Mouse (Mus musculus) cerebellum, adult 9-10 months (tissue): ENCODE measurements at regions not wholly inside any gene's neighbourhood (a gene's known extent, or its start where the extent isn't known, plus 50 kb on each side); places are given as distances from the start of the nearest gene placed in this dataset.

Experiments used
- DNase-seq: peaks from one replicate; pipeline ENCODE4 v3.0.0; 2022

DNA sequence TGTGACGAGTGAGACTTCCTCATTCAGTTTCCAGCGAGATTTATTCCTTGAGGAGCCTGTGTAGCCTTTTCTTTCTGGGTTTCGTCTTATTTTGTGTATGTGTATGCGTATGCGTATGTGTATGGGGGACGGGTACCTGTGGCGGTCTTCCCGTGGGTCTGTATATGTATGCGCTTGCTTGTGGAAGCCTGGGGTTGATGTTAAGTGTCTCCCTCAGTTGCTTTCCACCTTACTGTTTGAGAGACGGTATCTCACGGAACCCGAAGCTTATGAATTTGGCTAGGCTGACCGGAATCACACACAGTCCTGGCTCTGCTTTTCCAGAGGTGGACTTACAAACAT lies 87.1 kb downstream of the Ankrd50 start:
- DNase-seq: no peak

DNA sequence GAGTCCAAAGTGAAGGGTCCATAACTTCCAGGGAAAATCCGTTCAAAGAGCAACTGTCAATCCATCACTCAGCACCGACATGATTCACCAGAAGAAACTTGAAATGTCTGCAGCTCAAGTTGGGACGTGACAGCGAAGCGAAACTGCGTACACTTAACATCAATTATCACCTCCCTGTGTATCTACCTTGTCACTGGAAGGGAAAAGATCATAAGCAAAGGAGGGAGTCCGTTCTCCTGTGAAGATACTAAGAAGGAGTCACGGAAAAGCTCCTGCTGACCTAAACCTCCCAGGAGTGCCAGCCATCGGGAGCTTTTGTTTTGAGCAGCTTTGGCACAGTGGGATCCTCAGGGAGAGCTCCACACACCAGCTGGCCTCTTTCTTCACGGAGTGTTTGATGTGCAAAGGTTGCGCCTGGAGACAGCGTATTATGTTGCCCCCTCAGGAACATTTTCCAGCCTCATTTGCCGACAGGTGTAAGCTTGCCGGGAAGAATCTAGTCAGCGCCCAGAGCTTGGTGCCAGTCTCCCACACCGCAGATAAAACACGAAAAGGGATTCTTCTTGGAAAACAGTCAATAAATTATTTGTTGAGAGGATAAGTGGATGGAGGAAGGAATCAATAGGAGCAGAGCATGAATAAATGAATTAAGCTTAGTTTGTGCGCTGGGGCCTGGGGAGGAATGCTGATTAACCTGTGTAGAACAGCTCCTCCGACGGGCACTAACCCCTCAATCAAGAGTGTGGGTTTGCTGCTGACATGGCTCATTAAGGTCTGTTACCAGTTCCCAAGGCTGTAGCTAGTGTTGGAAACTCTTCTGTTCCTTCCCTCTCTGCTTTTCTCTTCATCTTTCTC lies 87.7 kb downstream of the Ankrd50 start:
- peak; percentile 8 for DNase-seq

DNA sequence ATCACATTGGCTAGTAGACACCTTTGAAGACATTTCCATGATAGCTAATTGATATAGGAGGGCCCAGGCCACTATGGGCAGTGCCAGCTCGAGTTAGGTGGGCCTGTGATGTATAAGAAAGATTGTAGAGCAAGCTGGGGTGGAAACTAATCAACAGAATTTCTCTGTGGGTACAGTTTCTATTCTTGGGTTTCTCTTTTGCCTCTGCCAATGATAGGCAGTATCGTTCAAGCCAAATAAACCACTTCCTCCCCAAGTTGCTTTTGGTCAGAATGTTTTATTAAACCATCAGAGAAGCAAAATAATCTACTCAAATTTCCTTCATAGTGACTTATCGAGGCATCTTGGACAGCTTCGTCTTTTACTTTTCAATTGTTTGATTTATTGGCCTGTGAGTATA lies 90.3 kb downstream of the Ankrd50 start:
- no peak for DNase-seq

DNA sequence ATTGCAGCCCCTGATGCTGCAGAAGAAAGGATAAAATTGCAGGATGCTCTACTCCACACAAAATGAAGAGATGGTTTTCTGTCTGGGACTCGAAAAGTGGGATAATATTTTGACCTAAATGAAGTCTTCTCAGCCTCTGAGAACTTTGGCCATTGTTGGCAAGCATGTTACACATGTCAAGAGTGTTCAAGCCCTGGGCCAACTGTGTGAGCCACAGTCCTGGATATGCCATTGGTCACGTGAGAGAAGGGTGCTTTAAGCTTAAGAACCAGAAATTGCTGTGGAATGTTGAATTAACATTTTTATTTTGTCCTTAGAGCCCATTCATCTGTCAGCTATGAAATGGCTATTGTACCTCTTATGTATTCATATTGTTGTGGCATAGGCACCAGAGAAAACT lies 95.0 kb downstream of the Ankrd50 start:
- no peak for DNase-seq

DNA sequence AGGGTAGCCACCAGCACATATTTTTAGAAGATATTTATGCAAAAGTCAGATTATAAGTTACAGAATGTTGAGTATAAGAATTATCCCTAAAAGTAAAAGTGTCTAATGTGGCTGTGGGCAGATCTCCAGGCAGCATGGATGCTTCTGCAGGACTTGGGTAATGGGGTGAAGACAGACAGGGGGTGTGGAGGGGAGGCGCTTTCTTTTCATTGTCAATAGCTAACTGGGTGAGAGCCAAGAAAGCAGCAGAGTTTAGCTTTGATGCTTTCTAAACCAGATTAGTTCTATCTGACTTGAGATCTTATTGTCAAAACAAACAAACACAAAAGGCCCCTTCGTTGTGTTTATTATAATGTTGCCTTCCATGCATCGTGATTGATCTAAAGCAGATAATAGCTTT lies 95.7 kb downstream of the Ankrd50 start:
- DNase-seq: no peak

DNA sequence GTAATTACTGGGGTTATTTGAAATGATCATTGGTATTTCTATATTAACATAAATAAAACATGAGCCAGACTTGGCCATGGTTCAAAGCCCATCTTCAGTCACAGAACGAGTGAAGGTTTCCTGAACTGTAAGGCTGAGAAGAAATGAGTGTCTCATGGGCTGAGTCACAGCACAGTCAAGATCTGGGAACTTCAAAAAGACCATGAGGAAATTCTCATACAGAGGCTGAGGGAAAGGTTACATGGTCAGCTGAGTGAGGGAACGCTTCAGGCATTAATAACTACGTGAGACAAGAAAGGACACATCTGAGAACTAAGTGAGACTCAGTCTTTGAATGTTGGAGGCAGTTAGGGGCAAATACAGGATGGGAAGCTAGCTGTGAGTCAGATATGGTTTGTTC lies 101.9 kb downstream of the Ankrd50 start:
- DNase-seq: no peak

DNA sequence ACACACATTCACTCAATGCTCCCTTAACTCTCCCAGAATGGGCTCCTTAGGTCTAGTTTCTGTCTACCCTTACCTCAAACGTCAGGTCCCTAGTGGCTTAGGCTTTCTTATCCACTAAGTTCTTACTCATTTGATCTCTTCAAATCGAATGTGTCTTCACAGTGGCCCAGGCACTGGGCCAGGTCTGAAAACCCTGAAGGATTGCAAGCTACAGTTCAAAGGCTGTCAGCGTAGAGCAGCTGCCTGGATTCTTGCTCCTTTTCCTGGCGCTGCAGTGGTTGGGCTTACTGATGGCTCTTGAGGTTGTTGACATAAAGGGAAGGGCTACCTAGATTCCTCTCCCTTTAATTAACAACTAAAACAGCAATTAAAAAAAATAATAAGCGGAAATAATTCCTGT lies 103.0 kb downstream of the Ankrd50 start:
- DNase-seq: no peak

DNA sequence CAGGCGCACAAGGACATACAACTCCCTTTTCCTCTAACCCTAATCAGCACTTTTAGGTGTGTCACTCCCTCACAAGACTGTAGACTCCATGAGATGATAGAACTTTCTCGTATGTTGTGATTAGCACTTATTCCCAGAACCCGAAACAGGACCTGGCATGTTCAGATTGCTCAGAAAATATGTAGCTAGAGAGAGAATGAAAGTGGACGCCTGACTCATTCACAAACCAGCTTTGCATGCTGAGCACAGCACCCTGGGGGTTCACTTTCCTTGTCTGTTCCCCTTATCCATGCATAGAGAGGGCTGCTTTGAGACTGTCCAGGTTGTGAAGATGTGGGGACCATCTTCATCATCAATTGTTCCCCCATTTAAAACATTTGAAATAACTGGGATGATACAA lies 111.0 kb downstream of the Ankrd50 start:
- no peak for DNase-seq

DNA sequence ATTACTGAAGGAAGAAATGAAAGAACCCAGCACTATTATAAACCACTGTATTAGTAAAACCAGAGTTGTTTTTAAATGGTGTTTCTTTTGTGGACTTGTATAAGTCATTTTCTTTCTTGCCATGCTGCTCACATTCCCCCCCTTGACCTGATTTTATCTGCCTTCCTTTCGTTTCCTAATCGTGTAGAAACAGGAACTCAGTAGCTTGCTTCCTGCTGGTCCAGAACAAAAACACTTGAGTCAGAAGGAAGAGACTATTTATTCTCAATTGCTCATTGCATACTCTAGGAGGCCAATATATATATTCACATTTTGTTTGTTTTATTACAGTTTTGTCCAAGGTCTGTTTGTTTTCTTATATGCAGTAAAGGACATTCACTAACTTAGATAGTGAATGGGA lies 112.9 kb downstream of the Ankrd50 start:
- DNase-seq: no peak

DNA sequence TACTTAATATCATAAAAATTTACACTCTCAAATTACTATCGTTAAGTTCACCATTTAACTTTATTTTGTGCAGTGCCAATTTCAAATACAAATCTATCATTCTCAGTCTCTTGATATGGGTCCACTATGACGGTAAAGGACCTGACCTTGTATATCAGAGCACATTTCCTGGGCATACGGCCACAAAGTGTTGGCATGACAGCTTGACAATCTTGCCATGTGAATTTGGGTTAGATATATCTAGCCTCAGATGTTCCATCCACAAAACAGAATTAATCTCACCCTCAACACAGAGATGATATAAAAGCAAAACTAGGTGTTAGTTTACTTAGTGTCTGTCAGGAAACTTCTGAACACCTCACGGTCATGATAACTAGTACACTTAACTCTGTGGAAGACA lies 120.8 kb downstream of the Ankrd50 start:
- no peak for DNase-seq

DNA sequence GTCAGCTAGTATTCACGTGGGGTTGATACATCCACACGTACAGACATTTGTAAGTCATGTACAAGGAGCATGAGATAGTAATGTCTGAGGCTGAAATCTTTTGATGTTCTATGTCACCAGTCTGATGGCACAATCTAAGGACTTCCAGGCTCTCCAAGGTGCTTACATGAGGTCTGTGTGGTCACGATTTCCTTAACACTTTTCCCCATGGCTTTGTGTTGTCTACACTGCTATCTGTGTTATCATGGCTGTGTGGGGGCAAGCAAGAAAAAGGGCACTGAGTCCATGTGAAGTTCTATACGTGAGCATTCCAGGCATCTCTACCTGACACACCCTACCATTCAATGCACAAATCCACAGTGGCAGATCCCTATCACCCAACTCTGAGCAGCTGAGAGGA lies 123.2 kb downstream of the Ankrd50 start:
- no peak for DNase-seq

DNA sequence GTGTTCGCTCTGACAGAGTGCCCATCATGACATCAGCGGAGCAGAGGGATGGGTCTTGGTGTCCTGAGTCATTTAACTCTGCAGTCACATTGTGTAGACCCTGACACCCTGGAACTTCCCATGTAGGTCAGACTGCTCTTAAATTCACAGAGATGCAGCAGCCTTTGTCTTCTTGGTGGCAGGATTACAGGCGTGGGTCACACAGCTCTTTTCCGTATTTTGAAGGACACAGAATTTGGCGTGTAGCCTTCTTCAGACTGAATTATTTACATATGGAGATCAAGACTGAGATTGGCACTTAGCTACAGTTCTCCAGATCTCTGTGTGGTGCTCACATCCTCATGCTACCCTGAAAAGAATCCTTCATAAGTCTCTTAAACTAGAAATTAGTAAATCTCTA lies 123.7 kb downstream of the Ankrd50 start:
- DNase-seq: no peak

DNA sequence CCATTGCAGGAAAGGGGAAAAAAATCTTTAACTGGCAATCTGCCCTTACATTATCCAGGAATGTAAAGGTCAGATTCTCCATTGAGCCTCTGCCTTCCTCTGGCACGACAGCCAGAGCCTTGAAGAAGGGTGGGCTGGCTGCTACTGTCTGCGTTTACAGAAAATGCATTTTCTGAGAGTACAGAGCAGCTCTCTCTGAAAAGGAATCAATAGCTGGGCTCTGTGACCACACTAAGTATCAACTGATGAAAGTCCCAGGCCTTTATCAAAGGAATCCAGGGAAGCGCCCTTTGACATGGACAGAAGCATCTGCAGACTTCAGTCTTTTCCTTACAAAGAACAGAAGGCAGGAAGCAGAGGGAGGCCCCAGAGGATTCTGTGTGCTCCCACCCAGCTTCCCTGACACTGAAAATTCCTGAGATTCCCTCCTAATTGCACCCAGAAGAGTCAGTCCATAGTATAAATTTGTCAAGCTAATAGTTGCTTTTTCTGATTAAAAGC lies 124.2 kb downstream of the Ankrd50 start:
- DNase-seq: no peak

DNA sequence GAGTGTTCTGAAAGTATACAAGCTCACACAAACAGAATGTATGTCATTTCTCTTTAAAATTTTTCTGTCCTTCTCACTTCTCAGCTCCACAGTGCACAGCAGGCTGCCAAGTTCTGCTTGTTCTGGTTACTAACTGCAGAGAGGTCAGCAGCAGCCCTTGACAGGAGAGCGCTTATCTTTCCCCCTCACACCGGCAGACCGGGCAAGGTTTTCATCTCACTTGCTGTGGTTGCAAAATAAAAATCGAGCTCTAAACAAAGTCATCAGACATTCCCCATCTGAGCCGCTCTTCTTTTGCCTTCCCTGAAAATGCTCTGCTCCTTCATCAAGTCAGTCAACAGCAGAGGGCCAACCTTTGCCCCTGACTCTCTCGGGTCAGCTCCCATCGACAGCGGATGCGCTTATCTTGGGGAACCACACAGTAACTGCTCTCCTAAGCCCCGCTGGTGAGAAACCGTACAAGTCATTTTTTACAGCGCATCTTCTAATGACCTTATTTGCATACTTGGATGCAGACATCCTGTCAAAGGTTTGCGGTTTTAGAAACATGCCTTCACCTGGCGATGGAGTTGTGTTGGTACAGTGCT lies 126.6 kb downstream of the Ankrd50 start:
- no peak for DNase-seq

DNA sequence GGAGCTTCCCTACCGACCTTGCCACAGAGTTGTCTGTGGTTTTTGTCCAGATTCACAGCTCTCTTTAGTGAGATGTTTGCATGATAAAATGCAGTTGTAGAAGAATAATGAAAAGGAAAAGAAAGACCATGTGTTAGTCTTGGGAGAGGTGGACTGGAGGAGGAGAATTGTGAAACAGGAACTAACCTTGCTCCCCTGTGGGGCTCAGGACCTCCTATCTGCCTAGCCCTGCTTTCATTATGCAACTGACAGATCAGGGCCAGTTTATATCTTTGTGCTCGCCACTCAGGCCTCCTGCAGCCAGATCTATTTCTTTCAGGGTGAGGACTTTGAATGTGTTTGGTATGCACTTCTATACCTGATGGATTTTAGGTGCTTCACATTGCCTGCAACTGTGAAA lies 140.4 kb downstream of the Ankrd50 start:
- DNase-seq: no peak

DNA sequence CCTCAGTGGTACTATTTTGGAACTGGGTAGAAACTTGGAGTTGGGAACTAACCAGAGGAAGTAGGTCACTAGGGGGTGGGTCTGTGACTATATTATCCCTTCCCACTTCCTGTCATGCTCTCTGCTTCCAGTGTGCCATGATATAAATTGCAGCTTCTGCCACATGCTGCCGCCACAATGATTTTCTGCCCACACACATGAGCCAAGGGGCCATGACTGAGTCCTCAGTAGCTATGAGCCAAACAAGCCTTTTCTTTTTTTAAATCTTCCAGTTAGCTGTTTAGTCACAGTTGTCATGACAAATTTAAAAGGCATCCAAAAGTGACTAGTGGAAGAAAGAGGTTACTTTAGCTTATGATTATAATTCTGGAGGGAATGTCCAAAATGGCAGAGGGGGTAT lies 143.0 kb downstream of the Ankrd50 start:
- no peak for DNase-seq

DNA sequence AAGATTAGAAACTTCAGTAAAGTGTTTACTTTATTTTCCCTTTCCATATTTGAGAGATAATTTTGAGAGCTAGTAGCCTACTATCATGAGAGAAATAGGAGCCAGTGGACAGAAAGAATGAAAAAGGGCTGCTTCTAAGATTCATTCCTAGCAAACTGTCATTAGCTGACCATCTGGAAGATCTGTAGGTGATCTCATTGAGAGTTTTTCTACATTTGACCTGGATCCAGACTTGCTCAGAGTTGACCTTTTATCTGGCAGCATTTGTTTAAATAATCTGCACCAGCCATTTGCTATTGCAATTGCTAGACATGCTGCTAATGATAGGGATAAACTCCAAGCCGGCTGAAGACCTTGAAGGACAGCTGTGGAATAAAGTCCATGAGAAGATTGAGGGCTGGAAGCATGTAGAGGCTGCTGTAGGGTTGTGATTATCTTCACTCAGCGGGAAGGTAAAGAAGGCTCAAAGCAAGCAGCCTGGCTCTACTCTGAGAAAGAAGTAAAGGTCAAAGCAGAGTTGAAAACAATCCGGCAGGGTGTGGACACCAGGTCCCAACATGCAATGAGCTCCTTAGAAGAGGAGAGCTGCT lies 151.2 kb downstream of the Ankrd50 start:
- peak; percentile 67 for DNase-seq

DNA sequence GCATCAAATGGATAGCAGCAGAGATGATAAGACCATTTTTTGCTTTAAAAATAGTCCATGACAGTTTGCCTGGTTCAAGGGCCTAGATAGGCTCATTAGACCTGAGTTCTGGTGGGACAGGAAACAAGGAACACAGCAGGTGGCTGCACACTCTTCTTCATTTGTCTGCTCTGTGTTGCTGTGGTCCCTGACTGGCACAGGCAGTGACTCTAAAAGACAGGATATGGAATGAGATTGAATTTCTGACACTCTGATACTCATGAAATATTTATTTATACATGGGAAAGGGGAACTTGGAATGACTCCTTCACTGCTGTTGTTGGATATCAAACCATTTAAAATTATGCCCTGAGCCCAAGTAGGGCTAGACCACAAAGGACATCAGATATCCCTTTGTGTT lies 153.5 kb downstream of the Ankrd50 start:
- no peak for DNase-seq

DNA sequence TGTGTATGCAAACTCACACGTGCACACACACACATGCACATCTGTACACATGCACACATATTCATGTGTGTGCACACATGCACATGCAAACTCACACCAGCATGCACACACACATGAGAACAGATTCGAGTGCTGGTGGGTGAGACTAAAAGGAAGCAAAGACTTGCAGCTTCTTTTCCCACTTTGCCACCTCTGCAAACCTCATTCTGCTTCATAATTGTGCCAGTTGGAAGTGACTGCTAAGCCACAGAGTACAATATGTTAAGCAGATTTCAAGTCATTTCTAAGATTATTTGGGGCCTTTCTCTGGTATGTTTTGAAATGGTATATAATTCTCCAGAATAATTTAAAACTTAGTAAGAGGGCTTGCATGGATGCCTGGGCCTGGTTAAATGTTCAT lies 157.4 kb downstream of the Ankrd50 start:
- DNase-seq: no peak

DNA sequence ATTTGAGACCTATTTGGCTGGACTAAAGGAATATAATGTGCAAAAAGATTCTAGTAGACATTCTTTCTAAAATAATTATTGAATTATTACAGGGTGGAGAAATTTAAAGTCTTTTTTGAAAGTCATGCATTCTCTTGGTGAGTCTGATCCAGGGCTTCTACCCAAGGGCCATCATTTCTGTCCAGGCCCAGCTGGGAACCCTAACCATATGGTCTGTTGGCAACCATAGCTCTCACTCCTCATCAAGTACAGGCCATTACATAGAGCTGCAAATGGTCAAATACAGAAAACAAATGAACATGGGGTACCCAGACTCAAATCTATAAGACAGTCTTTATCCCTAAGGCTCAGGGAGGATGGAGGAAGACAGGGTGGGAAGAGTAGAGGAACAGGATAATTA lies 158.4 kb downstream of the Ankrd50 start:
- DNase-seq: peak; percentile 65

DNA sequence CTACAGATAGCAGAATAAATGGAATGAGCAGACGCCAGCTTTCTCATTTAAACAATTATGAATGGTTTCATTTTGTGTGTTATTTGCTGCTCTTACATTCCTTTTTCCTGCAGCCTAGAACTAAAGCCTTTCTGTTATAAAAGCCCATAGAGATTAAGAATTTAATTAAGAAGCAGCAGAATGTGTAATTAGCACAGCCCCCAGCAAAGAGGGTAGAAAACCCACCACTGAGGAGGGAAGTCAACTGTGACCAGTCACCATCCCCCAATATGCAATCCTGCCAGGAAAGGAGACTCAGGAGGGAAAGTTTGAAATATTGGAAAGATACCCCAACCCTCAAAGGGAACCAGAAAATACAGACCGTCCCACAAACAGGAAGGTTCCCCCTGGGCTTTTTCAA lies 160.0 kb downstream of the Ankrd50 start:
- DNase-seq: no peak

DNA sequence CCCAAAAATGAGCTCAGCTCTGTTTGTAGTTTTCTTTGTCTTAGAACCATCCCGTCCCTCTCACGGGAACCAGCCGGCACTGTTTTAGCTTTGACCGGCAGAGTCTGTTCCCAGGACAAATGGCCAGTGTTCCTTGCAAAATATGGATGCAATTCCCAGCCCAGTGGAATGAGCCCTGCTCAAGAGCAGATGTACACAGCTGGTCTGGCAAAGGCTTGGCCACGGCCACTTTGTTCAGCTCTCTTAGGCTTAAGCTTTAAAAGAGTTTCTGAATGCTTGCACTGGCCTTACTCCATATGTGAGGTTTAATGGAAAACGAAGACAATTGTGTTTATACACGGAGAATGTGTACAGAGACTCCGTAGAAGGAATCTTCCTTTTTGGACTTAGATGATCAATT lies 162.2 kb downstream of the Ankrd50 start:
- DNase-seq: no peak

DNA sequence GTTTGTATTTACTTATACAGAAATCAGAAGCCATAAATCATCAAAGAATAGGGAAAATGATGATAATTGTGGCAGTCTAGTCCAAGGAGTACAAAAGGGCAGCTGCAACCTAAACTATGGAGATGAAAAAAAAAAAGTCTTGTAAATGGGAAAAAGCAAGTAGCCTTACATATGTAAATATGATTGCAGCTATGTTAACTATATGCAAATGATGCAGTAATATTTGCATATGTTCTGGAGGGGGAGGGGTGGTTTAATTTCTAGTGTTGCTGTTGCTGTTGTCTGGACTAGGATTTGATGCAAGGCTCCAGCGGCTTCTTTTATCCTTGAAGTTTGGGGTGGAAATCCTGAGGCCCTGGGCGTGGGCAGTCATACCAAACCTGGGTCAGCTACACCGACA lies 163.0 kb downstream of the Ankrd50 start:
- DNase-seq: no peak

DNA sequence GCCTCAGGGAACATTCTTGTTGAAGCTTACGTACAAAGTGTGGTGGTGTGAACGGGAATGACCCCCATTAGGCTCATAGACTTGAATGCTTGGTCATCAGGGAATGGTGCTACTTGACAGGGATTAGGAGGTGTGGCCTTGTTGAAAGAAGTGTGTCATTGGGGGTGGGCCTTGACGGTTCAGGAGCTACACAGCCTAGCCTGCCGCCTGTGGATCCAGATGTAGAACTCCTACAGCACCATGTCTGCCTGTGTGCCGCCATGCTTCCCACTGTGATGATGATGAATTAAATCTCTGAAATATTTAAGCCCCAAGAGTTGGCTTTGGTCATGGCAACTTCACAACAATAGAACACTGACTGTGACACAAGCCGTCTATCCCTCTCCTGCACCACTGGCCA lies 163.6 kb downstream of the Ankrd50 start:
- DNase-seq: no peak

DNA sequence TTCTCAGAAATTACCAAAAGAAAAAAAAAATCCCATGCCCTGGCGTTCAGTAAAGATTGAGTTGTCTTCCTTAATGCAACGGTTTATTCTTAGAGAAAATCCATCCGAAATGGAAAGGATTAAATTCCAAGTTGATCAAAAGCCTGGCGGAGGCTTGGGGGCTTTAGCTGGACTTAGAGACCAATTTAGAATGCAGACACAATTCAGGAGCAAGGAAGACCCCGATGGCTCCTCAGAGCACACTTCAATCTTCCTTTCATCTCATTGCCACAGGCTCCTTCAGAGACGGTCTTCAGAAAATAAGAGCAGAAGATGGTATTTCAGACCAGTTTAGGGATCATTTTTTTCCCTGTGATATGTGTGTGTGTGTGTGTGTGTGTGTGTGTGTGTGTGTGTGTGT lies 171.8 kb downstream of the Ankrd50 start:
- DNase-seq: no peak
